Comparison of ENCODE assay signal across 18 mouse cellular contexts in genomic region chr16:31756436-31756835, GRCm38 (mm10).
DNase-seq lines count a peak whose midpoint lies in the region; ATAC-seq and TF ChIP-seq lines count a peak whose summit lies in the region.
"Had no signal": no experiment of that assay in that cellular context is flagged by ENCODE, and none has a peak within 500 bp of the region (broad histone marks: within the 10 kb centered on the region; RNA-seq: fewer than 3 reads in every experiment).

No protein-coding gene starts in this region.

- no peaks in the 10 kb centered on the region for H3K9me3 ChIP-seq in forebrain, postnatal 0 days (ENCODE audit: low read length)
- H3K9me3 ChIP-seq in forebrain, embryonic 10.5 days: no peaks in the 10 kb centered on the region
- H3K9me3 ChIP-seq in midbrain, postnatal 0 days (ENCODE audit: low read length): no peaks in the 10 kb centered on the region
- H3K9me3 ChIP-seq in midbrain, embryonic 14.5 days (ENCODE audit: control insufficient read depth, low read length): no peaks in the 10 kb centered on the region
- H3K9me3 ChIP-seq: embryonic facial prominence, embryonic 10.5 days; heart, embryonic 10.5 days had no signal

- WGBS in forebrain, postnatal 0 days: 78% methylated on average over 5 of the region's 5 CpGs
- WGBS in forebrain, embryonic 10.5 days: 85% methylated on average over 5 of the region's 5 CpGs
- WGBS in midbrain, postnatal 0 days: 81% methylated on average over 5 of the region's 5 CpGs
- 89% methylated on average over 5 of the region's 5 CpGs for WGBS in midbrain, embryonic 14.5 days

- no peaks in the 10 kb centered on the region for H3K4me1 ChIP-seq in forebrain, postnatal 0 days (ENCODE audit: insufficient read depth)
- H3K4me1 ChIP-seq in forebrain, embryonic 10.5 days: peaks cover 28% of the 10 kb centered on the region
- no peaks in the 10 kb centered on the region for H3K4me1 ChIP-seq in midbrain, postnatal 0 days (ENCODE audit: insufficient read depth, low read length)
- H3K4me1 ChIP-seq in midbrain, embryonic 14.5 days (ENCODE audit: control insufficient read depth, insufficient read depth, low read length): no peaks in the 10 kb centered on the region

- no peak overlapping the region for H3K9ac ChIP-seq in forebrain, postnatal 0 days
- H3K9ac ChIP-seq in midbrain, postnatal 0 days (replicated peaks; ENCODE audit: low read length, poor library complexity, severe bottlenecking): no peak overlapping the region
- no peak overlapping the region for H3K9ac ChIP-seq in midbrain, embryonic 14.5 days (replicated peaks; ENCODE audit: low read length)

- H3K27me3 ChIP-seq in forebrain, postnatal 0 days (ENCODE audit: insufficient read depth, low read length): no peaks in the 10 kb centered on the region
- no peaks in the 10 kb centered on the region for H3K27me3 ChIP-seq in forebrain, embryonic 10.5 days (ENCODE audit: poor library complexity, severe bottlenecking)
- H3K27me3 ChIP-seq in midbrain, postnatal 0 days (ENCODE audit: insufficient read depth, low read length): no peaks in the 10 kb centered on the region
- H3K27me3 ChIP-seq in midbrain, embryonic 14.5 days (ENCODE audit: control insufficient read depth, insufficient read depth, low read length): no peaks in the 10 kb centered on the region

- no peak for DNase-seq in forebrain, postnatal 0 days
- no peak for DNase-seq in forebrain, embryonic 10.5 days (ENCODE audit: extremely low spot score, low spot score)
- DNase-seq in layer of hippocampus, adult 2 months (ENCODE audit: low spot score in 2 of 2): no peak
- no peak for DNase-seq in layer of hippocampus, postnatal 25 days (ENCODE audit: extremely low spot score in 1 of 2, low spot score in 1 of 2)
- no peak for DNase-seq in midbrain, postnatal 0 days (ENCODE audit: low spot score)
- DNase-seq in midbrain, embryonic 14.5 days: no peak
- DNase-seq in Muller cell, postnatal 12 days (ENCODE audit: inconsistent ontology term): no peak
- DNase-seq: adrenal gland, adult 2 months; adrenal gland, postnatal 25 days; cerebellum, adult 18-20 months; cerebellum, adult 9-11 months; cerebellum, postnatal 36 days; heart, adult 18-20 months; heart, postnatal 10 days; heart, postnatal 4 days had no signal

- peak overlapping the region; percentile 24; the same call in 1 of the 2 replicates for H3K4me2 ChIP-seq in forebrain, postnatal 0 days (ENCODE audit: low read depth)
- peak overlapping the region; percentile 32 for H3K4me2 ChIP-seq in midbrain, postnatal 0 days (ENCODE audit: low read depth, low read length, poor library complexity, severe bottlenecking)
- H3K4me2 ChIP-seq in midbrain, embryonic 14.5 days (ENCODE audit: low read length): no peak overlapping the region

- TF ChIP-seq CTCF in forebrain, postnatal 0 days (IDR thresholded peaks at IDR 0.05; ENCODE audit: low read depth): no peak
- TF ChIP-seq CTCF in layer of hippocampus, adult 2 months (conservative IDR thresholded peaks at IDR 0.05): peak; percentile 23
- no peak for TF ChIP-seq CTCF in midbrain, postnatal 0 days (IDR thresholded peaks at IDR 0.05)

- no peaks in the 10 kb centered on the region for H3K36me3 ChIP-seq in forebrain, postnatal 0 days (ENCODE audit: insufficient read depth)
- H3K36me3 ChIP-seq in forebrain, embryonic 10.5 days (replicated peaks): peaks cover 6% of the 10 kb centered on the region
- H3K36me3 ChIP-seq in midbrain, postnatal 0 days (ENCODE audit: insufficient read depth, low read length): no peaks in the 10 kb centered on the region
- no peaks in the 10 kb centered on the region for H3K36me3 ChIP-seq in midbrain, embryonic 14.5 days (ENCODE audit: control insufficient read depth, insufficient read depth, low read length)

- no peak overlapping the region for H3K4me3 ChIP-seq in forebrain, postnatal 0 days (ENCODE audit: low read depth, low read length)
- no peak overlapping the region for H3K4me3 ChIP-seq in forebrain, embryonic 10.5 days
- peak overlapping the region; percentile 59 for H3K4me3 ChIP-seq in layer of hippocampus, adult 2 months
- peak overlapping the region; percentile 24; the same call in 1 of the 2 replicates for H3K4me3 ChIP-seq in midbrain, postnatal 0 days (ENCODE audit: low read depth, low read length)
- no peak overlapping the region for H3K4me3 ChIP-seq in midbrain, embryonic 14.5 days (replicated peaks; ENCODE audit: low read depth, low read length)
- H3K4me3 ChIP-seq: embryonic facial prominence, embryonic 10.5 days; heart, embryonic 10.5 days had no signal

- ATAC-seq in forebrain, postnatal 0 days: no peak
- ATAC-seq in midbrain, postnatal 0 days (ENCODE audit: low FRiP score): no peak
- no peak for ATAC-seq in midbrain, embryonic 14.5 days (ENCODE audit: low FRiP score, low TSS enrichment)
- ATAC-seq: forebrain, embryonic 14.5 days had no signal

- H3K27ac ChIP-seq in forebrain, postnatal 0 days (ENCODE audit: low read depth, low read length): no peak overlapping the region
- no peak overlapping the region for H3K27ac ChIP-seq in forebrain, embryonic 10.5 days
- peak overlapping the region; percentile 91 for H3K27ac ChIP-seq in layer of hippocampus, adult 2 months
- no peak overlapping the region for H3K27ac ChIP-seq in midbrain, postnatal 0 days (ENCODE audit: low read depth, low read length)
- H3K27ac ChIP-seq in midbrain, embryonic 14.5 days (replicated peaks; ENCODE audit: low read depth, low read length): no peak overlapping the region
- H3K27ac ChIP-seq: embryonic facial prominence, embryonic 10.5 days; heart, embryonic 10.5 days had no signal

Comparison
In these comparisons a context has a peak if more than half of its experiments do, and no peak if none do; other contexts are left out.
1. H3K4me3 ChIP-seq: peak in layer of hippocampus, adult 2 months (single experiment) and midbrain, postnatal 0 days (single experiment); none in forebrain, postnatal 0 days (single experiment), forebrain, embryonic 10.5 days (single experiment) and midbrain, embryonic 14.5 days (single experiment).